Mouse (Mus musculus) liver, embryonic 14 days (tissue): Measurements from ENCODE around the gene Morn2. TPM values are rescaled to one million over a fixed set of nuclear protein-coding genes. Genes with fewer than 3 reads are reported as not detected.

Source experiments
- polyA plus RNA-seq: library from polyadenylated mRNA; depleted of rRNA; stranded (reverse); fragments of >200 nt; gene quantifications from 2 replicates; pipeline ENCODE4 v1.2.3, GENCODE M21; 2012; rRNA removed

Gene Morn2
- polyA plus RNA-seq: 3.8 TPM in 2 replicates

DNA sequence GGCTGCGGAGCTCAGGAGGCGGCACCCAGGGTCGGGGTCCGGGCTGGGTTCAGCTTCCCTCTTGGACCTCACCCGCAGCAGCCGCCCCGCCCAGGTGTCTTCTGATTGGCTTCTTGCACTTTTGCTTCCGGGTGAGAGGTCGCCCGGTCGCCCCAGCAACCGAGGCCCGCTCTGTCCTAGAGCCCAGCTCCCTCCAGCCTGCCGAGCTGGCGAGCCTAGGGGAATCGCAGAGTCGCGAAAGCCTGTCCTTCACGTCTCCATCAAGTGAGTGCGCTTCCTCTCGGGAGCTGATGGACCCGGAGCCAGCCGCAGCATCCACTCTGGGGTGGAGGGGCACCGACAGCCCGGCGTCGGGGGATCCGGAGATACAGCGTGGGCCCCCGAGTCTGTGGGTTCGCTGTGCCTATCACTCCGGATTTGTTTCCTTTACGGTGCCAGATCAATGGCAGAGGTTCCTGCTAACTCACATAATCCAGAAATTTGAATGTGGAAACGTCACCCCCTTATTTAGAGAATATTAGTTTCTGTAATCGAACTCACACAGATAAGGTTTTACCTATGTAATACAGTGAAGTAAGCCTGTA, at the start of gene Morn2, which contains the start of gene Dhx57:
Gene Morn2, plus strand, starts transcription at position 130 of the 584 bp plus-strand sequence.
Gene Dhx57, minus strand, starts transcription at position 403 of the 584 bp plus-strand sequence.

DNA sequence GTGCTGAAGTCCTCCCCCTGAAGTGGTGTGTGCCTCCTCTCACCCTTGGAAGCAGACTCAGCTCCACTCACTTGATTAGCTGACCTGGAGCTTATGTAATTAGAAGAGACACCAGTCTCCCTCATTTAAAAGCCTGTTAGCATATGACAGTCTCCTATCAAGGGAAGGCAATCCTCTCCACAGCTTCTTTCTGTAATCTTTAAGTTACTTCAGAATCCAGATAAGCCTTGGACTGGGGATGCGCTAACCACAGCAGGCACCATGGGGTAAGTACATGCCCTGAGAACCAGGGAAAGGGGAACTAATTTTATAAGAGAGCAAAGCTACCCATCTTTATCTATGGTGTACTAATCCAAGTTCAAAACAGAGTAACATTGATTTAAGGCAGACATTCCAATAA, 17.2 kb downstream of the Morn2 start, which contains the start of gene Arhgef33:
Gene Arhgef33, plus strand, starts transcription at position 157 of the 400 bp plus-strand sequence.

Other genes starting within 250 kb of the Morn2 start
- 24.7 and 26.6 TPM in 2 replicates for gene Hnrnpll, start 227.9 kb upstream of the Morn2 start, polyA plus RNA-seq
- 12.5 and 15.5 TPM in 2 replicates for gene Galm, start 162.7 kb upstream of the Morn2 start, polyA plus RNA-seq
- gene Srsf7, start 82.9 kb upstream of the Morn2 start, polyA plus RNA-seq: 172 and 175 TPM in 2 replicates
- gene Ttc39d, start 82.7 kb upstream of the Morn2 start, polyA plus RNA-seq: 0.01 TPM in 1 of 2 replicates, not detected in the other
- gene Gemin6, start 65.8 kb upstream of the Morn2 start, polyA plus RNA-seq: 16.9 and 19.1 TPM in 2 replicates
- gene Dhx57, start 273 bp downstream of the Morn2 start, polyA plus RNA-seq: 5.0 and 5.1 TPM in 2 replicates
- gene Arhgef33, start 17.2 kb downstream of the Morn2 start, polyA plus RNA-seq: 0.10 TPM in 2 replicates
- gene Gm10190, start 83.3 kb downstream of the Morn2 start, polyA plus RNA-seq: not detected in 2 replicates
- gene Sos1, start 190.2 kb downstream of the Morn2 start, polyA plus RNA-seq: 1.5 and 2.0 TPM in 2 replicates